Mouse (Mus musculus): Measurements from ENCODE around the gene Psmc2. TPM values are rescaled to one million over a fixed set of nuclear protein-coding genes. Genes with fewer than 3 reads are reported as not detected.

Psmc2 gene
- total and polyA plus RNA-seq, 3 experiments = 297 to 356 (median 316) TPM

GRCm38 (mm10) chr5:21743606-21744005 is 41.5 kb upstream of the Psmc2 start:
- Histone ChIP-seq H3K9me3 (replicated peaks; ENCODE audit: insufficient read depth, low read length) (no peaks in the 10 kb centered on the region), H3K27ac (ENCODE audit: control insufficient read depth, low read depth, low read length) (no peak overlapping the region), H3K9ac (ENCODE audit: control insufficient read depth, low read depth, low read length, poor library complexity, severe bottlenecking) (no peak overlapping the region), H3K27me3 (ENCODE audit: control insufficient read depth in 1 of 2, insufficient read depth in 2 of 2, low read length in 2 of 2) (no peaks in the 10 kb centered on the region), H3K4me3 (ENCODE audit: control insufficient read depth in 1 of 2, insufficient read depth in 1 of 2, low read depth in 2 of 2, low read length in 2 of 2) (no peak overlapping the region), H3K36me3 (ENCODE audit: control insufficient read depth in 1 of 2, insufficient read depth in 2 of 2, low read length in 2 of 2) (peaks cover 0 to 25% of the 10 kb centered on the region in 2 experiments; a peak in 3 of 4 replicates), H3K79me2 (ENCODE audit: control insufficient read depth, insufficient read depth, low read length, poor library complexity) (peaks cover 2% of the 10 kb centered on the region; the same call in 1 of the 2 replicates), H3K4me1 (ENCODE audit: control insufficient read depth in 1 of 2, insufficient read depth in 2 of 2, low read length in 2 of 2) (no peaks in the 10 kb centered on the region)
- DNase-seq (ENCODE audit: low read depth, low spot score) = no peak
- TF ChIP-seq ETS1 (IDR thresholded peaks at IDR 0.05; ENCODE audit: low read depth, low read length) (no peak), POLR2AphosphoS5 (IDR thresholded peaks at IDR 0.05; ENCODE audit: borderline replicate concordance, low read depth, low read length) (no peak), MAX (IDR thresholded peaks at IDR 0.05; ENCODE audit: low read length) (no peak), MXI1 (IDR thresholded peaks at IDR 0.05; ENCODE audit: low read depth, low read length) (no peak), CHD1 (IDR thresholded peaks at IDR 0.05; ENCODE audit: low read depth, low read length) (no peak), RCOR1 (IDR thresholded peaks at IDR 0.05; ENCODE audit: low read depth, low read length) (no peak), NRF1 (IDR thresholded peaks at IDR 0.05; ENCODE audit: insufficient read depth, low read depth, low read length, poor library complexity, severe bottlenecking) (no peak), ZNF384 (IDR thresholded peaks at IDR 0.05; ENCODE audit: low read depth, low read length) (no peak), HCFC1 (IDR thresholded peaks at IDR 0.05; ENCODE audit: low read depth, low read length) (no peak), TCF12 (IDR thresholded peaks at IDR 0.05; ENCODE audit: low read depth, low read length) (no peak), BHLHE40 (IDR thresholded peaks at IDR 0.05; ENCODE audit: borderline replicate concordance, low read depth, low read length) (no peak), NELFE (IDR thresholded peaks at IDR 0.05; ENCODE audit: low read depth, low read length) (no peak), JUND (IDR thresholded peaks at IDR 0.05; ENCODE audit: low read depth, low read length) (no peak), MYB (IDR thresholded peaks at IDR 0.05; ENCODE audit: low read depth, low read length) (no peak), SMC3 (IDR thresholded peaks at IDR 0.05; ENCODE audit: low read depth, low read length) (no peak), EP300 (IDR thresholded peaks at IDR 0.05; ENCODE audit: low read depth in 1 of 2, low read length in 2 of 2) (no peak)

- no peak overlapping the region for H3K9ac ChIP-seq (ENCODE audit: control insufficient read depth, low read depth, low read length, poor library complexity, severe bottlenecking)
- H3K27me3 ChIP-seq (ENCODE audit: control insufficient read depth in 1 of 2, insufficient read depth in 2 of 2, low read length in 2 of 2) = no peaks in the 10 kb centered on the region
- DNase-seq (ENCODE audit: low read depth, low spot score) = no peak
- H3K4me3 ChIP-seq (ENCODE audit: control insufficient read depth in 1 of 2, insufficient read depth in 1 of 2, low read depth in 2 of 2, low read length in 2 of 2) = no peak overlapping the region
- no peaks in the 10 kb centered on the region for H3K4me1 ChIP-seq (ENCODE audit: control insufficient read depth in 1 of 2, insufficient read depth in 2 of 2, low read length in 2 of 2)
- no peaks in the 10 kb centered on the region for H3K9me3 ChIP-seq (replicated peaks; ENCODE audit: insufficient read depth, low read length)
- peaks cover 0 to 27% of the 10 kb centered on the region in 2 experiments; a peak in 3 of 4 replicates for H3K36me3 ChIP-seq (ENCODE audit: control insufficient read depth in 1 of 2, insufficient read depth in 2 of 2, low read length in 2 of 2)
- H3K27ac ChIP-seq (ENCODE audit: control insufficient read depth, low read depth, low read length) = no peak overlapping the region
- H3K79me2 ChIP-seq (ENCODE audit: control insufficient read depth, insufficient read depth, low read length, poor library complexity) = no peaks in the 10 kb centered on the region
- no peak for TF ChIP-seq GATA1 (IDR thresholded peaks at IDR 0.05; ENCODE audit: low read depth, low read length)
- TF ChIP-seq CHD1 (IDR thresholded peaks at IDR 0.05; ENCODE audit: low read depth, low read length) = no peak
- no peak for TF ChIP-seq CHD2 (IDR thresholded peaks at IDR 0.05; ENCODE audit: low read length)
- TF ChIP-seq USF2 (IDR thresholded peaks at IDR 0.05; ENCODE audit: borderline replicate concordance in 1 of 2, insufficient read depth in 1 of 2, low read depth in 1 of 2, low read length in 2 of 2) = no peak
- TF ChIP-seq KAT2A (conservative IDR thresholded peaks at IDR 0.05; ENCODE audit: low read depth, low read length) = no peak
- no peak for TF ChIP-seq USF1 (IDR thresholded peaks at IDR 0.05; ENCODE audit: low read depth, low read length)
- no peak for TF ChIP-seq MXI1 (IDR thresholded peaks at IDR 0.05; ENCODE audit: low read depth, low read length)
- no peak for TF ChIP-seq NELFE (IDR thresholded peaks at IDR 0.05; ENCODE audit: low read depth, low read length)
- no peak for TF ChIP-seq EP300 (IDR thresholded peaks at IDR 0.05; ENCODE audit: low read depth in 1 of 2, low read length in 2 of 2)
- TF ChIP-seq MYC (IDR thresholded peaks at IDR 0.05; ENCODE audit: low read depth, low read length) = no peak
- no peak for TF ChIP-seq POLR2A (IDR thresholded peaks at IDR 0.05; ENCODE audit: control insufficient read depth in 1 of 2, insufficient read depth in 1 of 2, low read depth in 1 of 2, low read length in 2 of 2, poor library complexity in 1 of 2)
- TF ChIP-seq MAFK (IDR thresholded peaks at IDR 0.05; ENCODE audit: borderline replicate concordance, low read depth, low read length) = no peak
- no peak for TF ChIP-seq ZNF384 (IDR thresholded peaks at IDR 0.05; ENCODE audit: low read depth, low read length)
- TF ChIP-seq MAZ (IDR thresholded peaks at IDR 0.05; ENCODE audit: low read depth, low read length) = no peak
- TF ChIP-seq MAX (IDR thresholded peaks at IDR 0.05; ENCODE audit: low read length) = no peak
- TF ChIP-seq MEF2A (IDR thresholded peaks at IDR 0.05; ENCODE audit: extremely low read depth, insufficient replicate concordance, low read depth, low read length, poor library complexity, severe bottlenecking) = no peak
- TF ChIP-seq RCOR1 (IDR thresholded peaks at IDR 0.05; ENCODE audit: low read depth, low read length) = no peak
Observed at GRCm38 (mm10) chr5:21744651-21745050, 40.4 kb upstream of the Psmc2 start.

Data from MEL (cell line).